Mouse (Mus musculus) B cell, adult 2 months (primary cell): ENCODE results near the gene Isca2.

Experiments used
- DNase-seq, 2 experiments: peaks; one replicate each; pipeline ENCODE4 v3.0.0; 2022

The Isca2 gene

DNA sequence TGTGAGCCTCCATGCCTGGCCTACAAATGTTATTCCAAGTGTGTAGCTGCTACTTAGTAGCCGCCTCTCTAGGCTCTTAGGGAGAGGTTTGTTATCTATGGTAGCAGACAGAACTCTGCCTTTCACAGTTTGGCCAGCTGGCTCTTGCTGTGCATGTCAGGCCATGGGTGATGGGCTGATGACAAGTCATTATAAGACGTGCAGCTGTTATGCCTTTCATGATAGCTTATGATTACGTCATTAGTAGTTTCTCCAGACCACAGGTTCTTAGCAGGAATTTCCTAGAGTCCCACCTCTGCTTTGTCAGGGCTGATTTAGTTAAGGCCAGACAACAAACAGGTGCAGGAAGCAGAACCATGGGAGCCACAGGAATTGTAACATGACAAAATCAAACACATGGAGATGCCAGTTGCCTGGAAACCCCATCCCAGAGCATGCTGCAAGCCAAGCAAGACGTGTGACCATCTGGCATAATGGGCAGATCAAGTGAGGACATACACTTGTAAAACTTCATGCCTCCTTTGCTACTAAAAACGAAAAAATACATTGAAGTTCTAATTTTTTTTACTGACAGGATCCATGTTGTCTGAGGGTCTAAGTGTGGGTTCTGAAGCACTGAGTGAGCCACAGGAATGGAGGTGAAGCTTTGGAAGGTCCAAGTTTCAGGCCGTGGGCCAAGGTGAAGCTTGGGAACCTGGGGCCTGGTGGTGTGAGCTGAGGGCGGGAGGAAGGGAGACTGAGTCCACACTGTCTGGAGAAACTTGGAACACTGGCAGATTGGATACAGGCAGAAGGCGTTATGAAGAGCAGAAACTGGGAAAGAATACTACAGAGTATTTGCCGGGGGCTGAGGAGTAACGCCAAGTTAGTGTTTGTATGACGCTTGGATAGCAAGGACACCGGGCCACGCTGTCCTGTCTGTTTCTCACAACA, 46.5 kb downstream of the Isca2 start:
- no peak for DNase-seq

DNA sequence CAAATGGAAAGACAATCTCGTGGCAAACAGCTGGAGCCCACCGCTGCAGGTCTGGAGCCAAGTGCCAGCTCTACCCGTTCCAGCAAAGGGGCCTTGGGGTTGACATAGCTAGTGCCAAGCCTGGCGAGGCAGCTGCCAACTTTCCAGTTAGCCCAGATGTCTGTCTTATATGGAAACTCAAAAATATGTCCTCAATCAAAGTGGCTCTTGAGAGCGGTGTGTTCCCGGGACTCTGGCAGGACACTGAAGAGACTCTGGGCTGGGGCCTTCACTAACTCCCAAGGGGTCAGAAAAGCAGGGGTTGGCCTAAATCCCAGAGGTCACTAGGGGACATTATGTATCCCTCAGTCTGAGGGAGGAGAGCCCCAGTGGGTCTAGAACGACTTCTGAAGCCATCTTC, 50.5 kb downstream of the Isca2 start:
- DNase-seq = no peak

DNA sequence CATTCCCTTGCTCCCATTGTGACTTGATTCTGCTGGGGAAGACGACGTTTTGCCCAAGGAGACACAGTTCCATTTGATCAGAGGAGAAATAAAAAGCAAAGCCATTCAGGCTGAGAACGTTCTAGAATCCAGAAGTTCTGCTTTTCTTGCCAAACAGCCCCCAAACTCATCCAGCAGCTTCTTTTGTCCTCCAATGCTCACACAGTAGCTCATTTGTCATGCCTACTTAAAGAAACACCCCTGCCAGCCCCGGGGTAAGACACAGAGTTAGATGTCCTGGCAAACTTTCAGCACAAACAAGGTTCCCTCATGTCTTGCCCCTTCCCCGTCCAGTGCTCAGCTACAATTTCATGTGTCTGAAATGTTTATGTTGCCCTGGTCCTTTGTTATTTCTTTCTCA, 51.2 kb downstream of the Isca2 start:
- no peak for DNase-seq
